Mouse (Mus musculus) forebrain, embryonic 16.5 days (tissue): ENCODE measurements around the gene Ankrd24. TPM values are rescaled to one million over a fixed set of nuclear protein-coding genes. Genes with fewer than 3 reads are reported as not detected.

Source experiments
- ATAC-seq: fragments of 200-750 bp; cut with Nextera tagmentation; 2 replicates; pipeline ENCODE4 v1.8.0; 2017; ENCODE audit warnings: mild to moderate bottlenecking, moderate library complexity
- H3K27ac ChIP-seq: fragments of 300-500 bp; sonication (generic); 2 replicates; pipeline ENCODE4 v1.5.1; 2014; ENCODE audit warnings: low read length, control low read depth
- H3K27me3 ChIP-seq: fragments of 300-500 bp; sonication (generic); replicated peaks from 2 replicates; pipeline ENCODE4 v1.6.1; 2014; ENCODE audit warnings: low read length; ENCODE audit not compliant: control insufficient read depth, insufficient read depth
- H3K36me3 ChIP-seq: fragments of 300-500 bp; sonication (generic); 2 replicates; pipeline ENCODE4 v1.6.1; 2014; ENCODE audit not compliant: control insufficient read depth, insufficient read depth
- H3K4me1 ChIP-seq: fragments of 300-500 bp; sonication (generic); replicated peaks from 2 replicates; pipeline ENCODE4 v1.6.1; 2014; ENCODE audit warnings: low read length; ENCODE audit not compliant: control insufficient read depth, insufficient read depth
- H3K4me2 ChIP-seq: fragments of 300-500 bp; sonication (generic); 2 replicates; pipeline ENCODE4 v1.6.1; 2014; ENCODE audit warnings: mild to moderate bottlenecking, low read length, control low read depth
- H3K4me3 ChIP-seq: fragments of 300-500 bp; sonication (generic); replicated peaks from 2 replicates; pipeline ENCODE4 v1.5.1; 2014; ENCODE audit warnings: mild to moderate bottlenecking, low read length, control low read depth
- H3K9ac ChIP-seq: fragments of 300-500 bp; sonication (generic); replicated peaks from 2 replicates; pipeline ENCODE4 v1.6.1; 2014; ENCODE audit warnings: low read depth, low read length, control low read depth
- H3K9me3 ChIP-seq: fragments of 300-500 bp; sonication (generic); 2 replicates; pipeline ENCODE4 v1.6.1; 2016; ENCODE audit warnings: low read length; ENCODE audit not compliant: control insufficient read depth
- WGBS: fragments of 180-500 bp; shearing (Covaris S2); extraction: QIAGEN DNeasy Blood & Tissue Kit; methylation state at CpG from one replicate; pipeline ENCODE4 v1.1.7; 2014; 5-methylcytosine and 5-hydroxymethylcytosine counted together
- polyA plus RNA-seq: library from polyadenylated mRNA; unstranded; fragments of >200 nt; fragmentation: Nextera tagmentation; extraction: Ambion mirVana; gene quantifications from 2 replicates; pipeline ENCODE4 v1.2.1, GENCODE M21; 2015

Gene Ankrd24
- 13.8 and 16.5 TPM in 2 replicates for polyA plus RNA-seq

GRCm38 (mm10) chr10:81628390-81628789, at the start of gene Ankrd24:
Ankrd24 (plus strand) TSS chr10:81628540.
- Histone ChIP-seq H3K4me3 (peak within 1 kb of the TSS; percentile 88), H3K9me3 (no peaks in the 10 kb centered on the region), H3K4me1 (peaks cover 19% of the 10 kb centered on the region), H3K4me2 (peak within 1 kb of the TSS; percentile 91), H3K9ac (peak within 1 kb of the TSS; percentile 89), H3K27ac (peak within 1 kb of the TSS; percentile 91), H3K27me3 (no peaks in the 10 kb centered on the region), H3K36me3 (peaks cover 4% of the 10 kb centered on the region; the same call in 1 of the 2 replicates)
- ATAC-seq: peak; percentile 0; the same call in 1 of the 2 replicates
- WGBS: 88% methylated on average over 16 of the region's 16 CpGs

DNA sequence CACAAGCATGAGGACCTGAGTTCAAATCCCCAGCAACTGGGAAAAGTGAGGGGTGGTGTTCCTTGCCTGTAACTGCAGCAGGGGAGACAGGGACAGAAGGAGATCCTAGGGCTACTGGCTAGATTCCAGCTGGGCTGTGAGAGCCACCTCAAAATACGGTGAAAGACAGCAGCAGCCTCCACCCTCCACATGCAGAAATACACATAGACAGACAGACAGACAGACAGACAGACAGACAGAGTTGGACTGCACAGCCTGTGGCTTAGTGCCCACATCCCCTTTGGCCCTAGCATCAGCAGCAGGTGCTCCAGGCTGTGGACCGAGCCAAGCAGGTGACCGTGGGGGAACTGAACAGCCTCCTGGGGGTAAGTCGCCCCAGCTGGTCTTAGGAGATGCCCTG, 48.4 kb upstream of the Ankrd24 start:
- H3K36me3 ChIP-seq: no peaks in the 10 kb centered on the region
- WGBS: 66% methylated on average over 4 of the region's 4 CpGs
- no peak overlapping the region for H3K4me2 ChIP-seq
- peaks cover 23% of the 10 kb centered on the region for H3K27me3 ChIP-seq
- peaks cover 7% of the 10 kb centered on the region for H3K4me1 ChIP-seq
- H3K27ac ChIP-seq: no peak overlapping the region
- no peak overlapping the region for H3K4me3 ChIP-seq
- H3K9me3 ChIP-seq: no peaks in the 10 kb centered on the region
- H3K9ac ChIP-seq: no peak overlapping the region; the same call in 1 of the 2 replicates
- no peak for ATAC-seq

GRCm38 (mm10) chr10:81580441-81581070, 47.8 kb upstream of the Ankrd24 start:
- no peak overlapping the region for H3K27ac ChIP-seq
- WGBS: 64% methylated on average over 25 of the region's 25 CpGs
- no peak for ATAC-seq
- H3K27me3 ChIP-seq: peaks cover 23% of the 10 kb centered on the region
- no peak overlapping the region; the same call in 1 of the 2 replicates for H3K9ac ChIP-seq
- no peaks in the 10 kb centered on the region for H3K36me3 ChIP-seq
- no peak overlapping the region for H3K4me2 ChIP-seq
- no peaks in the 10 kb centered on the region for H3K9me3 ChIP-seq
- no peak overlapping the region for H3K4me3 ChIP-seq
- peaks cover 4% of the 10 kb centered on the region for H3K4me1 ChIP-seq

- Histone ChIP-seq H3K4me2 (no peak overlapping the region), H3K9ac (no peak overlapping the region), H3K9me3 (no peaks in the 10 kb centered on the region), H3K4me3 (no peak overlapping the region), H3K27me3 (peaks cover 16% of the 10 kb centered on the region), H3K4me1 (no peaks in the 10 kb centered on the region), H3K36me3 (no peaks in the 10 kb centered on the region), H3K27ac (no peak overlapping the region)
- WGBS: 44% methylated on average over 6 of the region's 6 CpGs
- no peak for ATAC-seq
Measured at GRCm38 (mm10) chr10:81583347-81583746, 45.0 kb upstream of the Ankrd24 start.

- H3K9me3 ChIP-seq: no peaks in the 10 kb centered on the region
- peaks cover 9% of the 10 kb centered on the region for H3K27me3 ChIP-seq
- H3K4me2 ChIP-seq: no peak overlapping the region
- ATAC-seq: no peak
- H3K27ac ChIP-seq: no peak overlapping the region
- no peak overlapping the region for H3K4me3 ChIP-seq
- no peak overlapping the region for H3K9ac ChIP-seq
- H3K36me3 ChIP-seq: no peaks in the 10 kb centered on the region
- no peaks in the 10 kb centered on the region for H3K4me1 ChIP-seq
- WGBS: 66% methylated on average over 7 of the region's 7 CpGs
Measured at GRCm38 (mm10) chr10:81588739-81589138, 39.6 kb upstream of the Ankrd24 start.

DNA sequence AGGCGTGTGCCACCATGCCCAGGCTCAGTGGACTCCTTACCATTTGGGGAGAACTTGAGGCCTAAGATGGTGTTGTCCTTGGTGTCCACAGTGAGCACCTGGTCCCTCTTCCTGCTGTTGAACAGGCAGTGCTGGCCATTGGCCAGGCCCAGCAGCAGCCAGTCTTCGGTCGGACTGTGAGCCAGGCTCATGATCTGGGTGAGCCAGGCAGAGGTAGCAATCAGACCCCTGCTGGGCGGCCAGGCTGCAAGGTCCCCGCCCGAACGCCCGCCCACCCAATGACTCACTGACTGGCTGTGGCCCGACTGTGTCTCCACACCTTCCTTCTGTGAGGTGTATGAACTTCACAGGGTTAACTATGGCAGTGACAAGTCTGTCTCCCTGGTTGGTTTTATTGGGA, 36.5 kb upstream of the Ankrd24 start:
- Histone ChIP-seq H3K4me1 (peaks cover 16% of the 10 kb centered on the region), H3K27ac (no peak overlapping the region), H3K4me3 (no peak overlapping the region), H3K36me3 (no peaks in the 10 kb centered on the region), H3K4me2 (no peak overlapping the region), H3K9me3 (no peaks in the 10 kb centered on the region), H3K9ac (no peak overlapping the region), H3K27me3 (peaks cover 24% of the 10 kb centered on the region)
- ATAC-seq: no peak
- 71% methylated on average over 9 of the region's 9 CpGs for WGBS

- no peak for ATAC-seq
- no peaks in the 10 kb centered on the region for H3K9me3 ChIP-seq
- peaks cover 20% of the 10 kb centered on the region for H3K27me3 ChIP-seq
- no peaks in the 10 kb centered on the region for H3K36me3 ChIP-seq
- H3K4me3 ChIP-seq: no peak overlapping the region
- H3K27ac ChIP-seq: no peak overlapping the region
- H3K4me2 ChIP-seq: no peak overlapping the region
- WGBS: 81% methylated on average over 7 of the region's 7 CpGs
- H3K4me1 ChIP-seq: peaks cover 24% of the 10 kb centered on the region
- no peak overlapping the region for H3K9ac ChIP-seq
Measured at GRCm38 (mm10) chr10:81592631-81593030, 35.7 kb upstream of the Ankrd24 start.

- Histone ChIP-seq H3K9ac (no peak overlapping the region), H3K9me3 (no peaks in the 10 kb centered on the region), H3K4me3 (no peak overlapping the region), H3K4me1 (peaks cover 26% of the 10 kb centered on the region), H3K4me2 (no peak overlapping the region), H3K27ac (no peak overlapping the region), H3K36me3 (no peaks in the 10 kb centered on the region), H3K27me3 (peaks cover 22% of the 10 kb centered on the region)
- 73% methylated on average over 4 of the region's 4 CpGs for WGBS
- no peak for ATAC-seq
Measured at GRCm38 (mm10) chr10:81593223-81593622, 35.1 kb upstream of the Ankrd24 start.

DNA sequence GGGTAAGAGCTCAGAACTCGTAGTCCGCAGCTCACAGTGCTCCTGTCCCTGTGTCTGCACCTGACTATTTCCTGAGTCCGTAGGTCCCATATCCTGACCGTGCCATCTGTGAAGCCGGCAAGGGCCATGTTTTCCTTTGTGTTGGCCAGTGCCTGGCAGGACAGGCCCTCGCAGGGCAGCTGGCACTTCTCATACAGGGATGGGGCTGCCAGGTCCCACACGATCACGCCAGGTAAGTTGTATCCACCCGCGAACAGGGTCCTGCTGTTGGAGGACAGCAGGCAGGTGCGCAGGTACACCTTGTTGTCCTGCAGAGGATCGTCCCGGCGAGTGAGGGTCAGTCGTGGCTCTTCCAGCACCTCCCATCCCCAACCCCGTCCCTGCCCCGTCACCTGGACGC, 34.4 kb upstream of the Ankrd24 start:
- H3K9ac ChIP-seq: no peak overlapping the region
- H3K9me3 ChIP-seq: no peaks in the 10 kb centered on the region
- no peak overlapping the region for H3K27ac ChIP-seq
- ATAC-seq: no peak
- H3K4me1 ChIP-seq: peaks cover 26% of the 10 kb centered on the region
- 76% methylated on average over 18 of the region's 18 CpGs for WGBS
- no peak overlapping the region for H3K4me2 ChIP-seq
- no peaks in the 10 kb centered on the region for H3K36me3 ChIP-seq
- H3K4me3 ChIP-seq: no peak overlapping the region
- H3K27me3 ChIP-seq: peaks cover 25% of the 10 kb centered on the region

- no peak overlapping the region for H3K27ac ChIP-seq
- H3K27me3 ChIP-seq: peaks cover 27% of the 10 kb centered on the region
- WGBS: 43% methylated on average over 5 of the region's 5 CpGs
- no peaks in the 10 kb centered on the region for H3K36me3 ChIP-seq
- H3K9ac ChIP-seq: no peak overlapping the region
- H3K4me2 ChIP-seq: no peak overlapping the region
- no peak for ATAC-seq
- H3K9me3 ChIP-seq: no peaks in the 10 kb centered on the region
- peaks cover 28% of the 10 kb centered on the region for H3K4me1 ChIP-seq
- no peak overlapping the region for H3K4me3 ChIP-seq
Measured at GRCm38 (mm10) chr10:81595599-81595998, 32.7 kb upstream of the Ankrd24 start.
